Mouse (Mus musculus): ENCODE data around the gene Thoc3. TPM values are rescaled to one million over a fixed set of nuclear protein-coding genes. Genes with fewer than 3 reads are reported as not detected.

The Thoc3 gene
- polyA plus RNA-seq, 1 experiment from 2014 or later = 119 TPM

DNA sequence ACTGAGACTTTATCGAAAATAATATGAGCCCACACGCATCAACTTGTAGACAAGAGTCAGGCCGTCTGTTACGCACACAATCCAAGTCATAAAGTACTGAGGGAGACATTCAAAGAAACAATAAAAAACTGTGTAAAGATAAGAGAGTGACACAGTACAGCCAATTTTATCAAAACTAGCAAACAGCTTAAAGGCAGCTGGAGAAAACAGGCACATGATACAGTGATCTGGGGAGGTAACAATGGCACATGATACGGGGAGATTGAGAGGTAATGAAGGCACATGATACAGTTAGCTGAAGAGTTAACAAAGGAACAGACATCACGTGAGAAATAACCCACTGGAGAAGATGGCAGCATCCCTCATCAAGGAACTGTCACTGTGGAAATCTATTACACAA, 31.6 kb downstream of the Thoc3 start:
- H3K27me3 ChIP-seq (replicated peaks) = no peaks in the 10 kb centered on the region
- no peaks in the 10 kb centered on the region for H3K9me3 ChIP-seq
- H3K4me3 ChIP-seq = no peak overlapping the region
- no peaks in the 10 kb centered on the region for H3K4me1 ChIP-seq
- no peak for ATAC-seq (ENCODE audit: low FRiP score, low read depth)
- no peak overlapping the region for H3K9ac ChIP-seq
- no peaks in the 10 kb centered on the region for H3K36me3 ChIP-seq
- no peak overlapping the region for H3K4me2 ChIP-seq (replicated peaks)
- no peak overlapping the region for H3K27ac ChIP-seq
- WGBS = 92% methylated on average over 6 of the region's 6 CpGs

DNA sequence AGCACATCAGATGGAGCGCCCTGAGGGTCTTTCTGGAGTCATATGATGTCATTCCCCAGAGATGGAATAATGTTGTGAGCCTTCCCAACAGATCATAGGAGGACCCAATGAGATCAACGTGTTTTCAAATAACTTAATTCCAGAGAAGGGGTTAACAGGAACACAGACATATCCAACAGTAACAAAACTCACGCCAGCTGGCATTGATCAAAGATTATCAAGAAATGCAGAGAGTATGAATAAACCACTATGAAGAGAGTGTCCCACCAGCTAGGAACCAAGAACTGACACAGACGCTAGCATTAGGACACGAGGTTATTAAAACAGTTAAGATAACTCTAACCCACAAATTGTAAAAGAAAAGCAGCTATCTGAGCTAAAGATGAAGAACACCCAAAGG, 32.0 kb downstream of the Thoc3 start:
- Histone ChIP-seq H3K36me3 (no peaks in the 10 kb centered on the region), H3K27me3 (replicated peaks) (no peaks in the 10 kb centered on the region), H3K4me3 (no peak overlapping the region), H3K9ac (no peak overlapping the region), H3K27ac (no peak overlapping the region), H3K4me2 (replicated peaks) (no peak overlapping the region), H3K4me1 (no peaks in the 10 kb centered on the region), H3K9me3 (no peaks in the 10 kb centered on the region)
- 89% methylated on average over 5 of the region's 5 CpGs for WGBS
- no peak for ATAC-seq (ENCODE audit: low FRiP score, low read depth)

DNA sequence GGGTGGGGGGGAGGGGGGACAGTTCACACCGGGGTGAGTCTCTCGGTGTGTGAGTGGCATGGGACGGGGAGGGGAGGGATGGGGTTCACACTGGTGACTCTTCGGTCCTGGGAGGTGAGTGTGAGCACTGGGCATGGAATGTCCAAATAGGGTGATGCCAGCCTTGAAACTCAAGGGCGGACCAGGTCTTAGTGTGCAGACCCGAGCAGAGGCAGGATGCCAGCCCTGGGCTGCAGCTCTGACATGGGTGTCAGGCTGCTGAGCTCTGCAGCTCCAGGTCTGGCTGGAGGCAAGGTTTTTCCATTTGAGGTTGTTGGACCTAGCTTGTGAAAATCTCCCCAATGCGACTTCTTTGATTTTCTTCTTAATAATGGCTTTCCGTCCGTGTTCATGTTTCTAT, 37.5 kb downstream of the Thoc3 start:
- H3K4me1 ChIP-seq = no peaks in the 10 kb centered on the region
- no peaks in the 10 kb centered on the region for H3K9me3 ChIP-seq
- no peaks in the 10 kb centered on the region for H3K27me3 ChIP-seq (replicated peaks)
- H3K4me3 ChIP-seq = no peak overlapping the region
- 83% methylated on average over 9 of the region's 9 CpGs for WGBS
- no peak overlapping the region for H3K4me2 ChIP-seq (replicated peaks)
- H3K9ac ChIP-seq = no peak overlapping the region
- H3K27ac ChIP-seq = no peak overlapping the region
- no peaks in the 10 kb centered on the region for H3K36me3 ChIP-seq
- ATAC-seq (ENCODE audit: low FRiP score, low read depth) = no peak

DNA sequence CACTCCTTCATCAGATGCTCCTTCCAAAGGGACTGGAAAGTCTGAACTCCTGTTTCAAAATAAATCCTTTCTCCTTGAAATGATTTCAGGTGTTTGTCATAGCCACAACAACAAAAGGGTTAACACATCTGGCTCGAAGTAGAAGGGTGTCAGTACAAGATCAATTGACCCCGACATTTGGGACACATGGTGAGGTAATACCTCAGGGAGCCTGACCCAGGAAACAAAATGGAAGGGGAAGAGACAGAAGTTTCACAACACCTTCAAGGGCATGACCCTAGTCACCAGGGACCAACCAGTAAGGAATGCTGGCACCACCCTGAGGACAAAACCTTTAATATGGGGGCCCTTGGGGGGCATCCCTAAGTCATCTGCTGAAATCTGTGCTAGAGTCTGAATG, 38.6 kb downstream of the Thoc3 start:
- no peak for ATAC-seq (ENCODE audit: low FRiP score, low read depth)
- 66% methylated on average over 2 of the region's 2 CpGs for WGBS

DNA sequence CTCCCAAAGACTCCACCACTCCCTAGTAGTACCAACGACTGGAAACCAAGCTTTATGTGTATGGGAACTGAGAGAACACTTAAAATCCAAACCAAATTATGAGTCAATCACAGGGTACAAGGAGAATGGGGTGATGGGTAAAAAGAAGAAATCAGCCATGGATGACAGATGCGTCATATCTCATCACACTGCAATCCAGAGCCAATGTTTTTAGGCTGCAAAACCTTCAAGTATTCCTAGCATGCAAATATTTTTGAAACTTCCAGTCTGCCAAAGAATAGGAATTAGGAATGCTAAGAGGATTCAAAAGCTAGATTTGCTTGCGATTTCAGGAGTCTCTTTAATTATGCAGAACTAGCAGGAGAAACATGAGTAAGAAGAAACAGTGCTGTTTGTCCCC, 39.9 kb downstream of the Thoc3 start:
- Histone ChIP-seq H3K36me3 (no peaks in the 10 kb centered on the region), H3K9me3 (no peaks in the 10 kb centered on the region), H3K9ac (no peak overlapping the region), H3K4me3 (no peak overlapping the region), H3K27me3 (replicated peaks) (no peaks in the 10 kb centered on the region), H3K4me1 (peaks cover 4% of the 10 kb centered on the region; the same call in 1 of the 2 replicates), H3K4me2 (replicated peaks) (no peak overlapping the region), H3K27ac (no peak overlapping the region)
- no peak for ATAC-seq (ENCODE audit: low FRiP score, low read depth)
- WGBS = 87% methylated on average over 3 of the region's 3 CpGs

More for the DNA sequence above, 38.6 kb downstream of the Thoc3 start:
- no peak overlapping the region for H3K4me3 ChIP-seq
- H3K4me2 ChIP-seq (replicated peaks) = no peak overlapping the region
- no peaks in the 10 kb centered on the region for H3K27me3 ChIP-seq (replicated peaks)
- H3K9ac ChIP-seq = no peak overlapping the region
- peaks cover 4% of the 10 kb centered on the region; the same call in 1 of the 2 replicates for H3K4me1 ChIP-seq
- no peaks in the 10 kb centered on the region for H3K36me3 ChIP-seq
- H3K27ac ChIP-seq = no peak overlapping the region
- H3K9me3 ChIP-seq = no peaks in the 10 kb centered on the region

DNA sequence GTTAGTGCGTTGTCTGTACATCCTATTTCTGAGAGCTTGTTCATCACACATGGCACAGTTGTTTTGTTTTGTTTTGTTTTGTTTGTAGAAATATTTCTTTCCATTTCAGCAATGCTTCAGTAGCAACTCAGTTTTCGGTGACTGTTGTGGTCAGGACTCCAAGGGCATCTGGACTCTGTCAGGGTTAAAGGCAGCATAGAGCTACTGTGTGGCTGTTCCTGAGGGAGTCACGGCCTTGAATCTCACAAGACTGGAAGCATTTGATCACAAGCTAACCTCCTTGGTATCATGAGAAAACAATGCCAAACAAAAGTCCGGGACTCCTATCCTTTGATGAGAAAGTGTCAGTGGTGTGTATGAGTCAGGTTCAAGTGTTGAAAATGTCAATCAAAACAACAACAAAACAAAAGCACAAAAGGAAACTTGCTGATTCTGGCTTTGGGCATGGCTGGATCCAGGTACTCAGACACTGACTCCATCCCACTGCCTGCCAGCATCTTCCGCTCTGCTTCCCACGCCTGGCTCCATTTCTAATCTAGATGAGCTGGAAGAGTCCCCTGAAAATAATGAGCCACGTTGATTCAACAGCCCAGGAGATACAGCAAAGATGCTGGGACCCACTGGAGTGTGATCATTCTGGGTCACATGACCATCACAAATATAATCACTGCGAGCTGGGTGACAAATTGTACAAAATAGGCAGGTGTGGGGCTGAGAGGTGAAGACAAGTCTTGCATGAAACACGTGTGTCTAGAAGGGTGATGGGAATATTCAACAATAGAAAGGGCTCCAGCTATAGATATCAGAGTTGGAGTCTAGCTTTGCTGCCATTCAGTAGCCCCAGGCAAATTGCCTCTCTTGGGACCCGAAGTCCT, 41.6 kb downstream of the Thoc3 start:
- H3K4me2 ChIP-seq (replicated peaks) = no peak overlapping the region
- no peak overlapping the region for H3K9ac ChIP-seq
- H3K4me3 ChIP-seq = no peak overlapping the region
- H3K4me1 ChIP-seq = peaks cover 4% of the 10 kb centered on the region; the same call in 1 of the 2 replicates
- H3K27ac ChIP-seq = no peak overlapping the region
- no peak for ATAC-seq (ENCODE audit: low FRiP score, low read depth)
- H3K9me3 ChIP-seq = no peaks in the 10 kb centered on the region
- 81% methylated on average over 10 of the region's 10 CpGs for WGBS
- H3K36me3 ChIP-seq = no peaks in the 10 kb centered on the region
- no peaks in the 10 kb centered on the region for H3K27me3 ChIP-seq (replicated peaks)

DNA sequence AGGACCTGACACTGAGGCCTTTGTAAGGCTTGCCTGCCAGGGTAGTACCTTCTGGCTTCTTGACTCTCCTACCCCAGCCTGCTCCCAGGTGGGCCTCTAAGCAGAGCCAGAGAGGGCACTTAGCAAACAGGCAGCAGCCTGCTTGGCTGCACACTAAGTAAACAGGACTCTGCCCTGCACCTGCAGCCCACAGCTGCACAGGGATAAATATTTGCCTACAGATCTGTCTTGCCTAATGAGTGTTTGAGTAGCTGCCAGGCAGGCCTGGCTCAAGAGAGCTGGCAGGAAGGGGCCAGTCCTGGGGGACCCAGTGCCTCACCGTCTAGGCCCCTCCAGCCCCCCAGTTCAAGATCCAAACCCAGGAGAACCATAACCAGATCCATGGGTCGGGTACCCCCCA, 43.4 kb downstream of the Thoc3 start:
- Histone ChIP-seq H3K27me3 (replicated peaks) (no peaks in the 10 kb centered on the region), H3K36me3 (no peaks in the 10 kb centered on the region), H3K9me3 (no peaks in the 10 kb centered on the region), H3K4me2 (replicated peaks) (no peak overlapping the region), H3K4me3 (no peak overlapping the region), H3K27ac (no peak overlapping the region), H3K9ac (no peak overlapping the region), H3K4me1 (peaks cover 4% of the 10 kb centered on the region; the same call in 1 of the 2 replicates)
- no peak; the same call in 1 of the 2 replicates for ATAC-seq (ENCODE audit: low FRiP score, low read depth)
- WGBS = 69% methylated on average over 2 of the region's 2 CpGs

DNA sequence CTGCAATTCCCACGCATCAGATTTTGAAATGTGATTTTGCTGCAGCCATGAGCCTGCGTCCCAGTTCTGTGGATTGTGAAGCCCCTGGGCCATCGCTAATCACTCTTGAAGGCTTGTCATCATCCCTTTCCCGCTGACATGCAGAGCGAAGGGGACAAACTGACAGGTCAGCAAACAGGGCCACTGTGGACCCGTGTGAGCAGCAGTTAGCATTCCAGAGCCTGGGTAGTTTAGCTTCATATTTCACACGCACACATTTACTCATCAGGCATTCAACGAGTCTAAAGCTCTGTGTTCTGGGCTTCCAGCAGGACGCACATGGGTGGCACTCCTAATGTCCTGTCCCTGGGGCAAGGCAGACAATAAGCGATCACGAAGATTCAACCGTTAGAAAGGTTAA, 48.4 kb downstream of the Thoc3 start:
- Histone ChIP-seq H3K9ac (no peak overlapping the region), H3K9me3 (no peaks in the 10 kb centered on the region), H3K27ac (no peak overlapping the region), H3K4me3 (no peak overlapping the region), H3K4me2 (replicated peaks) (no peak overlapping the region), H3K4me1 (0 out of 2 replicates have a peak, but pooled peaks cover 3% of the 10 kb centered on the region), H3K27me3 (replicated peaks) (no peaks in the 10 kb centered on the region), H3K36me3 (no peaks in the 10 kb centered on the region)
- WGBS = 80% methylated on average over 12 of the region's 12 CpGs
- no peak for ATAC-seq (ENCODE audit: low FRiP score, low read depth)

DNA sequence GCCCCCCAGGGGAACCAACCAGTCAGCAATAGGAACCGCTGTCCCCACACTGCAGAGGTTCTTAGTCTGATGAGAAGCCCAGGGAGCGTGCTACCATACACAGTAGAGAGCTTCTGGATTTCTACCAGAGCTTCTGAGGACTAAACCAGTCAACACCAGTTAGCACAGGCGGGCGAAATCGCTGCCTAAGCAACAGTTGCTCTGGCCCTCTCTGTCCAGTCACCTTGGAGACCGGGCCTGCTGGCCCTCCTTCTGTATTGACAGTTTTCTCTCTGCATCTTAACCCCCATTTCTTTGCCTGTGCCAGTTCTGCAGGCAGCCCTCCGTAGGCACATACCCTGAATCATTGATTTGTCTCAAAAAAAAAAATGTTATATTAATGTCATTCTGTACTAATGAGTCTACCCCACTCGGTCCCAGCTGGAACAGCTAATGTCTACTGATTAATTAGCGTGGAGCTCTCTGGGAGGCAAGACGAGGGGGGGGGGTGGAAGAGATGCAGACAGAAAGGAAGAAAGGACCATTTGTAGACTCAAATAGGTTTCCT, 49.8 kb downstream of the Thoc3 start:
- Histone ChIP-seq H3K27ac (no peak overlapping the region), H3K9me3 (no peaks in the 10 kb centered on the region), H3K36me3 (no peaks in the 10 kb centered on the region), H3K4me3 (no peak overlapping the region), H3K4me1 (0 out of 2 replicates have a peak, but pooled peaks cover 3% of the 10 kb centered on the region), H3K9ac (no peak overlapping the region), H3K4me2 (replicated peaks) (no peak overlapping the region), H3K27me3 (replicated peaks) (no peaks in the 10 kb centered on the region)
- WGBS = 69% methylated on average over 10 of the region's 10 CpGs
- no peak for ATAC-seq (ENCODE audit: low FRiP score, low read depth)

DNA sequence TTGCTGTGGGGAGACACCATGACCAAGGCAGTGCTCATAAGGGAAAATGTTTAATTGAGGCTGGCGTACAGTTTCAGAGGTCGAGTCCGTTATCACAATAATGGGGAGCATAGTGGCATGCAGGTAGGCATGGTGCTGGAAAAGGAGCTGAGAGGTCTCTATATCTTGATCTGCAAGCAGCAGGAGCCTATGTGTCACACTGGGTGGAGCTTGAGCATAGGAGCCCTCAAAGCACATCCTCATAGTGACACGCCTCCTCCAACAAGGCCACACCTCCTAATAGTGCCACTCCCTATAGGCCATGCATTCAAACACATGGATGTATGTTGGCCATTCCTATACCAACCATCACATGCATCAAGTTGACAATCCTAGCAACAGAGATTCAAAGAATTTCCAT, 53.6 kb downstream of the Thoc3 start:
- no peak overlapping the region for H3K4me3 ChIP-seq
- WGBS = 92% methylated on average over 4 of the region's 4 CpGs
- H3K4me2 ChIP-seq (replicated peaks) = no peak overlapping the region
- H3K9ac ChIP-seq = no peak overlapping the region
- no peaks in the 10 kb centered on the region for H3K27me3 ChIP-seq (replicated peaks)
- peaks cover 8% of the 10 kb centered on the region for H3K4me1 ChIP-seq
- H3K36me3 ChIP-seq = no peaks in the 10 kb centered on the region
- no peak overlapping the region for H3K27ac ChIP-seq
- no peaks in the 10 kb centered on the region for H3K9me3 ChIP-seq
- ATAC-seq (ENCODE audit: low FRiP score, low read depth) = no peak

DNA sequence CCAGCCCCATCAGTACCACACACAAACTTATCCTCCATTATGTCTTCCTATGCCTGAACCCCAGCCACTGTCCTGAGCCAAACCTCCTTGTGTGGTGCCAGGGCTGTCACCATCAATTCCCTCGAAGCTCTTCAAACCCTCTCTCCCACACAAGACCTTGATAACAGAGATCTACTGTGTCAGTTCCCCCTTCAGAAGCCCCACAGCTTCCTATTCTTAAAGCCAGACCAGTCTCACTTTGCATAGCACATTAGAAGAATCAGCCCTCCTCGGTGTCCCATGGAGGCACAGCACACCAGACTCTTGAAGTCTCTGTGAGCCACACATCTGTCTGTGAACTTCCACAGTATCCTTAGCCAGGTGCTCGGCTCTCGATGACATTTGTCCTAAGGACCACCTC, 55.9 kb downstream of the Thoc3 start:
- 81% methylated on average over 4 of the region's 4 CpGs for WGBS
- Histone ChIP-seq H3K4me2 (replicated peaks) (no peak overlapping the region), H3K4me3 (no peak overlapping the region), H3K36me3 (no peaks in the 10 kb centered on the region), H3K9ac (no peak overlapping the region), H3K27ac (no peak overlapping the region), H3K4me1 (peaks cover 5% of the 10 kb centered on the region), H3K27me3 (replicated peaks) (no peaks in the 10 kb centered on the region), H3K9me3 (no peaks in the 10 kb centered on the region)
- no peak for ATAC-seq (ENCODE audit: low FRiP score, low read depth)

DNA sequence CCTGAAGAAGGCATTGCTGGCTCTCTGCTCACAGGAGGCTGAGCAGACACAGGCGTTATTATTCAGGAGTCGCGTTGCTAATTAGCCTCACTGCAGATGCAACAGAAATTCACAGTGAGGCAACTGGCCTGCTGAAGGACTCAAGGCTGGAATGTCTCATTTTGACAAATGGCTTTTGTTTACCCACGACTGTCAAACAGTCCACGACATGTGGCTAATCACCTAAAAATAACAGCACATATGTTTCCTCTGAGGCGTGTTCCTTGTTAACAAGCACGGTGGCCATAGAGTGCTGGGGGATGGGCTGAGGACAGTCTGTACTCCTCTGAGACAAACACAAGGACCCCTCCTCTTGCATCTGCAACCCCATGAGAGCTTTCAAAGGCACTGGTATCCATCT, 56.4 kb downstream of the Thoc3 start:
- H3K4me2 ChIP-seq (replicated peaks) = no peak overlapping the region
- 25% methylated on average over 7 of the region's 7 CpGs for WGBS
- H3K9me3 ChIP-seq = no peaks in the 10 kb centered on the region
- no peaks in the 10 kb centered on the region for H3K36me3 ChIP-seq
- no peaks in the 10 kb centered on the region for H3K27me3 ChIP-seq (replicated peaks)
- no peak overlapping the region for H3K27ac ChIP-seq
- peaks cover 5% of the 10 kb centered on the region for H3K4me1 ChIP-seq
- no peak overlapping the region for H3K4me3 ChIP-seq
- no peak for ATAC-seq (ENCODE audit: low FRiP score, low read depth)
- no peak overlapping the region for H3K9ac ChIP-seq

DNA sequence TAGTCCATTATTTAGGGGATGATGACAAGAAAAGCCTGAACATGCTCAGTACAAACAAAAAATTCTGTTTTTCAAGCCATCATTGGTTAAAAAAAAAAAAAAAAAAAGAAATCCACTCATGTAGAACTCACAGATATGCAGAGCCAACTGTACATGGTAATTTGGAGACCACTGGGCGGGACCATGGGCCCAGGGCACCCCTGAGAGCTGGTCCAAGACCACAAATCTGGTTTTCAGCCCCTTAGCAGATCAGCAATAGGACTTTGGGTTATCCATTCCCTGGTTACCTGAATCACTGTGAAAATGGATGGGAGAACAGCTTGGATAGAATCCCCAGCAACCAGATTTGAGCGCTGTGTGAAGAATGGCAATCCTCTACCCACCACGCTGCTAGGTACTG, 57.0 kb downstream of the Thoc3 start:
- ATAC-seq (ENCODE audit: low FRiP score, low read depth) = no peak
- Histone ChIP-seq H3K9ac (no peak overlapping the region), H3K4me1 (peaks cover 5% of the 10 kb centered on the region), H3K4me2 (replicated peaks) (no peak overlapping the region), H3K36me3 (no peaks in the 10 kb centered on the region), H3K9me3 (no peaks in the 10 kb centered on the region), H3K4me3 (no peak overlapping the region), H3K27me3 (replicated peaks) (no peaks in the 10 kb centered on the region), H3K27ac (no peak overlapping the region)
- WGBS = 91% methylated on average over 3 of the region's 3 CpGs
